Mouse (Mus musculus) limb, embryonic 10.5 days (tissue): ENCODE measurements around the gene Myzap. TPM values are rescaled to one million over a fixed set of nuclear protein-coding genes. Genes with fewer than 3 reads are reported as not detected.

Experiments
- DNase-seq: peaks from one replicate; pipeline ENCODE4 v3.0.0-alpha.2; 2017; ENCODE audit warnings: low spot score
- H3K27ac ChIP-seq: fragments of 300-500 bp; sonication (generic); 2 replicates; pipeline ENCODE4 v1.5.1; 2016; ENCODE audit warnings: mild to moderate bottlenecking
- H3K27me3 ChIP-seq: fragments of 300-500 bp; sonication (generic); 2 replicates; pipeline ENCODE4 v1.6.1; 2016; ENCODE audit warnings: low read depth, mild to moderate bottlenecking; ENCODE audit not compliant: poor library complexity, severe bottlenecking
- H3K36me3 ChIP-seq: fragments of 300-500 bp; sonication (generic); 2 replicates; pipeline ENCODE4 v1.6.1; 2016; ENCODE audit warnings: mild to moderate bottlenecking, moderate library complexity
- H3K4me1 ChIP-seq: fragments of 300-500 bp; sonication (generic); 2 replicates; pipeline ENCODE4 v1.6.1; 2016
- H3K4me3 ChIP-seq: fragments of 300-500 bp; sonication (generic); 2 replicates; pipeline ENCODE4 v1.5.1; 2016; ENCODE audit warnings: mild to moderate bottlenecking, moderate library complexity
- H3K9me3 ChIP-seq: fragments of 300-500 bp; sonication (generic); replicated peaks from 2 replicates; pipeline ENCODE4 v1.6.1; 2016; ENCODE audit warnings: mild to moderate bottlenecking
- WGBS: fragments of 180-500 bp; shearing (Covaris S2); methylation state at CpG from one replicate; pipeline ENCODE4 v1.1.7; 2016; 5-methylcytosine and 5-hydroxymethylcytosine counted together
- polyA plus RNA-seq: library from polyadenylated mRNA; unstranded; fragments of >200 nt; fragmentation: Nextera tagmentation; extraction: Ambion mirVana; gene quantifications from 2 replicates; pipeline ENCODE4 v1.2.1, GENCODE M21; 2016

Gene Myzap
- polyA plus RNA-seq, 1 experiment from 2014 or later: 5.8 TPM

DNA sequence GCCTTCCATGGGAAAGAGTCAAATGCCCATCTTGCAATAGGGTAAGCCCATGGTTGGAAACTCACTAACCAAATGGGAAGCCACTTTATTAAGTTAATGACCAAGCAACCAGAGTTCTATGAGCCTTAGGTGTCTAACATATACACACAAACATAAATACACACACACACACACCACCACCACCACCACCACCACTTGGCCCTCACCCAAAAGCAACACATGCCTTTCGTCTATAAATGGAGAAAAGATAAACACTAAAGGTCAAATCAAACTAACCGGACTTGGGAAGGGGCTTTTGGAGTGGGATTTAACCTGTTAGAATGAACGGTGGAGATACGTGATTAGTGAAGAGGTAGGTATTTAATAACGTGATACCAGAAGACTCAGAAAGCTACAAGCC lies 1.1 kb downstream of the Myzap start:
- WGBS: 77% methylated on average over 5 of the region's 5 CpGs
- Histone ChIP-seq H3K27ac (no peak overlapping the region), H3K4me1 (peaks cover 14% of the 10 kb centered on the region), H3K9me3 (no peaks in the 10 kb centered on the region), H3K27me3 (peaks cover 25% of the 10 kb centered on the region), H3K36me3 (no peaks in the 10 kb centered on the region), H3K4me3 (peak overlapping the region; percentile 63; the same call in 1 of the 2 replicates)
- DNase-seq: no peak

DNA sequence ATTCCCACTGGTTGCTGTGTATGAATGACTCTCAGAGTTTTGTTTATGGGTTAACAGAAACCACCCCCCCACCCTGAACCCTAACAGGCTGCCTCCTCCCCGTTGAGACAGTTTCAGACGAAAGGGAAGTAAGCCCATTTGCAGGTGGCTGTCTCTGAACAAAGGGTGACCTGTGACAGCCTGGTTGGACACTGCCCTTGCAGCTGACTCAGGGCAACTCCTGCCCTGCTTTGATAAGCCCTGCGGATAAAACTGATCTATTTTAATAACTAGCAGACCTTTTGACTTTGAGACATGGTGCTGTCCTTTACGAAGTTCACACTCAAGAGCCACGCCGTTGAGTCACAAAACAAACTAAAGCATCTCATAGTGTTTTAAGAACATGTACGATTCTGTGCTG lies 2.4 kb downstream of the Myzap start:
- no peaks in the 10 kb centered on the region for H3K9me3 ChIP-seq
- H3K4me3 ChIP-seq: no peak overlapping the region
- 84% methylated on average over 7 of the region's 7 CpGs for WGBS

GRCm38 (mm10) chr9:71588930-71589592 lies 3.1 kb downstream of the Myzap start:
- Histone ChIP-seq H3K36me3 (no peaks in the 10 kb centered on the region), H3K4me1 (peaks cover 14% of the 10 kb centered on the region), H3K27ac (no peak overlapping the region), H3K4me3 (no peak overlapping the region), H3K27me3 (peaks cover 25% of the 10 kb centered on the region), H3K9me3 (no peaks in the 10 kb centered on the region)
- DNase-seq: no peak
- 88% methylated on average over 2 of the region's 2 CpGs for WGBS

More for the DNA sequence above, 2.4 kb downstream of the Myzap start:
- H3K27ac ChIP-seq: no peak overlapping the region
- H3K4me1 ChIP-seq: peaks cover 14% of the 10 kb centered on the region
- DNase-seq: no peak
- H3K36me3 ChIP-seq: no peaks in the 10 kb centered on the region
- H3K27me3 ChIP-seq: peaks cover 25% of the 10 kb centered on the region

DNA sequence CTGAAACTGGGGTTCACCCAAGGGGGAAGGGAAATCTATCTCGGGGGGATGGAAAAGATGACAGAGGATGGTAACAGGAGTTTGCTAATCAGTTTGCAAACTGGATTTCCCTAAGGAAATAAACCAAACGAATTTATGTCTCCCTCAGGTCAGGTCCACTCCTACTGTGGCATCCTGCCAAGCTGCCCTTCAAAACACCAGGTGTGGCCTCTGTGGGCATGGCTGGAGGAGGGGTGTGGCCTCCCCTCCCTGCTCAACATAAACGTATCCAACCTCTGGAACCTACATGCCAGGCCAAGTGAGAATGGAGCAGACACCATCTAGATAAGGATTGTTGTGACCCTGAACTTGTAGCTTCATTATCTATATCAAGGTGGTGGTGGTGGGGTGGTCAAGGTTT lies 5.8 kb downstream of the Myzap start:
- DNase-seq: no peak
- no peaks in the 10 kb centered on the region for H3K9me3 ChIP-seq

GRCm38 (mm10) chr9:71582771-71583170 lies 9.4 kb downstream of the Myzap start:
- H3K27me3 ChIP-seq: no peaks in the 10 kb centered on the region
- no peaks in the 10 kb centered on the region for H3K36me3 ChIP-seq
- no peak overlapping the region for H3K27ac ChIP-seq
- H3K9me3 ChIP-seq: no peaks in the 10 kb centered on the region
- no peak overlapping the region for H3K4me3 ChIP-seq
- peaks cover 5% of the 10 kb centered on the region; the same call in 1 of the 2 replicates for H3K4me1 ChIP-seq
- WGBS: 79% methylated on average over 1 of the region's 1 CpGs
- no peak for DNase-seq

More for the DNA sequence above, 5.8 kb downstream of the Myzap start:
- no peaks in the 10 kb centered on the region for H3K36me3 ChIP-seq
- peaks cover 11% of the 10 kb centered on the region for H3K27me3 ChIP-seq
- H3K4me1 ChIP-seq: no peaks in the 10 kb centered on the region
- no peak overlapping the region for H3K4me3 ChIP-seq
- H3K27ac ChIP-seq: no peak overlapping the region
- WGBS: 71% methylated on average over 3 of the region's 3 CpGs

DNA sequence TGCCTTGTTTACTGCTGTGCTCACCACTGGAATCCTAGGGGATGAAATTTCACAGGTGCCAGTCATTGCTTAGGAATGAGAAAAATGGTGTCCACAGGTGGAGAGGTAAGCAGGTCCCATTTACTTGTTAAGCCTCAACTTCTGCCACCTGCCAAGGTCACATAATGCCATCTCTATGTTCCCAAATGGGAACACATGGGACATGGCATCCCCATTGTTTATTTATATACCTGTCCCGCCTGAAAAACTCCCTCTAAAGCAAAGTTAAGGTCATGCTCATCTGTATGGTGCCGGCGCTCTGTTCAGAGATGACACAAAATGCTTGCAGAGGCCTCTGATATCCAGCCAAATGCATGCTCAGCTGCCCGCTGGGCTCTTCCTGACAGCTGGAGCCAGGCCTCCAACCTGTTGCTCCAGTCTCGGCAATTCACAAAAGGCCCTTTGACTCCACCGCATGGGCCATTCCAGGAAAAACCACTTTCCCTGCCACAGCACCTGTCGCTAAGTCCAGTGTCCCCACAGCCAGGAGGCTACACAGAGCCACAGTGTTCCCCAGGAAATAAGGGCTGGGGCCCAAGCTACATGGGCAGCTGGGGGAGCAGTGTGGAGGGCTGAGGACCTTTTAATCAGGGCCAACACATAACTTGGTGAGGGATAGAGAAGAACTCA lies 13.1 kb downstream of the Myzap start:
- no peak overlapping the region for H3K4me3 ChIP-seq
- H3K27ac ChIP-seq: no peak overlapping the region
- no peaks in the 10 kb centered on the region for H3K36me3 ChIP-seq
- H3K27me3 ChIP-seq: no peaks in the 10 kb centered on the region
- WGBS: 76% methylated on average over 7 of the region's 7 CpGs
- H3K9me3 ChIP-seq: no peaks in the 10 kb centered on the region
- no peak for DNase-seq
- H3K4me1 ChIP-seq: peaks cover 5% of the 10 kb centered on the region; the same call in 1 of the 2 replicates

DNA sequence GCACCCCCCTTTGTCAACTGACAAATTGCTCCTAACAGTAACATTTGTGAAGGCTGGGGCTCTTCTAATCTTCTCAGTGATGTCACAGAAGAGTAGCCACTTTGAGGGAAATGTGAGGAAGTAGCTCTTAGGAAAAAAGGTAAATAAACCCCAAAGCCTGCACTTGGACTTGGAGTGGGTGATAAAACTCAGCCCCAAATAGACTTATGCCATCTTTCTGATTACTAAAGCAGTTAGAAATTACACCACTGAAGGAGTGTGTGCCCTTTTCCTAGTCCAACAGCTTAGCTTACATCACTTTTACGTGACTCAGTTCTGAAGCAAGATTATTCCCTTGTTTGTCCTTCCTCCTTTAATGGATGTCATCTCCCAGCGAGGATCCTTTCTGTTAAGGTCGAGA lies 17.7 kb downstream of the Myzap start:
- Histone ChIP-seq H3K36me3 (no peaks in the 10 kb centered on the region), H3K27me3 (no peaks in the 10 kb centered on the region), H3K4me3 (no peak overlapping the region), H3K9me3 (no peaks in the 10 kb centered on the region), H3K4me1 (peaks cover 17% of the 10 kb centered on the region), H3K27ac (no peak overlapping the region)
- 81% methylated on average over 3 of the region's 3 CpGs for WGBS
- no peak for DNase-seq

GRCm38 (mm10) chr9:71573771-71574340 lies 18.3 kb downstream of the Myzap start:
- 85% methylated on average over 6 of the region's 6 CpGs for WGBS
- Histone ChIP-seq H3K27ac (no peak overlapping the region), H3K4me3 (no peak overlapping the region), H3K36me3 (no peaks in the 10 kb centered on the region), H3K9me3 (no peaks in the 10 kb centered on the region), H3K4me1 (peaks cover 12% of the 10 kb centered on the region), H3K27me3 (no peaks in the 10 kb centered on the region)
- DNase-seq: no peak

DNA sequence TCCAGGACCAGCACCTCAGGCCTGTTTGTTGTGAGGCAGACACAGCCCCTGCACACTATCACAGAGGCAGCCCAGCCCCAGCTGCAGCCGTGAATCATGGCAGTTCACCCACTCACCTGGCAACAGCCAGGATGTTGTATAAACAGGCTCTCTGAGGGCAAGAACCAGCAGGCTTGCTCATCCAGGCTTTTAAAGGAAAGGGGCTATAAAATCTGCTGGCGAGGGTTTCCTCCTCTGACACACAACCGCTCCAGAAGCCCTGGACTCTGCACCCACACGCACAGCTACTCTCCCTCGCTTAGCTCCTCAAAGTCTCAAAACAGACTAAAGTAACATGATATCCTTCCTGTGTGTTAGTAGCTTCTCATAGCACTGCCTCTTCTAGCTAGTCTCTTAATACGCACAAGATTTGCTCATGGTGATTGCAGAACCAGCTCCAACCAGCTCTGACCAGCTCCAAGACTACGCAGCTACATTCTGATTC lies 21.0 kb downstream of the Myzap start:
- Histone ChIP-seq H3K27me3 (no peaks in the 10 kb centered on the region), H3K36me3 (no peaks in the 10 kb centered on the region), H3K27ac (peak overlapping the region; percentile 50; the same call in 1 of the 2 replicates), H3K9me3 (no peaks in the 10 kb centered on the region), H3K4me3 (no peak overlapping the region), H3K4me1 (peaks cover 24% of the 10 kb centered on the region)
- DNase-seq: no peak
- WGBS: 49% methylated on average over 7 of the region's 7 CpGs

DNA sequence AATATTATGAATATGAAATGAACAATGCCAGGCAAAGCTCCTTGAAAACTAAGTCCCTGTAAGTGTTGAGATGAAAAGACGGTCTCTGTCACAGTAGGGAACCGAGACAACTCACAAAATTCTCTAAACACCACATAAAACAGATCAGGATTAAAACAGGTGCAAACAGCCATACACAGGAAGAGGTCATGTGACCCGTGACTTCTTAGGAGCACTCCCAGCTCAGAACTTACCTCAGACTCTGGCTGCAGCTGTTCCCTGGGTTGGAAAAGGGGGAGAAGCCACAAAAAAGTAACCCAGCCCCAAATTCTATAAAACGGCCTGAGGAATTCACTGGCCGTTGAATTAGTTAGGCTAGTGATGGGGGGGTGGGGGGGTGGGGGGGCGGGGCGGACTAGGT lies 22.0 kb downstream of the Myzap start:
- peaks cover 24% of the 10 kb centered on the region for H3K4me1 ChIP-seq

DNA sequence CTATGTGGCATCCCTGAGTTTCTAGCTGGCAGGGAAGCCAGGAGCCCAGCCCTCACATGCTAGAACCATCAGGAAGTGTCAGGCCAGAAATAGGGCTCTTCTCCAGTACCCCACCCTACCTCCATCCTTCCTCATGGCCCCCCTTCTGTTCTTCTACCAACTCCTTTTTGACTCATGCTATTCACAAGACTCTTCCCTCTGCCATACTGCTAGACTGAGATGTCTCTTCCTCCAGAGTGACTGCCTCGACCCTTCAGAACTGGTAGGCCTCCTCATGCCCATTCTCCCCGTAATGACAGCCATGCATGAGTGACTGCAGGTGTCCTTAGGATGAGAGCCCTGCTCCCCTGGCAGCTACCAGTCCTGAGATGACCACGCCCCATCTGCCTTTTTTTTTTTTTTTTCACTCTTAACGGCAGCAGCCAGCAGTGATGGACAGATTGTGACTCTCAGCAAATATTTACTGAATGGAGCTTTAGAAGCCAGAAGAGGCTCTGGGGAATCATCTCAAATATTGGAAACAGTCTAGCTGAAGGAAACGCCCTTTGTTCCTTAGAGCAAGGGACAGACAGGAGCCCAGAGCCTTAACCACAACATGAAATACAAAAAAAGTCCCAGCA lies 23.7 kb downstream of the Myzap start:
- Histone ChIP-seq H3K9me3 (no peaks in the 10 kb centered on the region), H3K27me3 (no peaks in the 10 kb centered on the region), H3K27ac (no peak overlapping the region), H3K4me1 (peaks cover 24% of the 10 kb centered on the region), H3K4me3 (no peak overlapping the region), H3K36me3 (no peaks in the 10 kb centered on the region)
- no peak for DNase-seq
- WGBS: 54% methylated on average over 5 of the region's 5 CpGs

More for the DNA sequence above, 22.0 kb downstream of the Myzap start:
- Histone ChIP-seq H3K27me3 (no peaks in the 10 kb centered on the region), H3K4me3 (no peak overlapping the region), H3K27ac (no peak overlapping the region), H3K36me3 (no peaks in the 10 kb centered on the region), H3K9me3 (no peaks in the 10 kb centered on the region)
- WGBS: 73% methylated on average over 7 of the region's 7 CpGs
- DNase-seq: no peak

DNA sequence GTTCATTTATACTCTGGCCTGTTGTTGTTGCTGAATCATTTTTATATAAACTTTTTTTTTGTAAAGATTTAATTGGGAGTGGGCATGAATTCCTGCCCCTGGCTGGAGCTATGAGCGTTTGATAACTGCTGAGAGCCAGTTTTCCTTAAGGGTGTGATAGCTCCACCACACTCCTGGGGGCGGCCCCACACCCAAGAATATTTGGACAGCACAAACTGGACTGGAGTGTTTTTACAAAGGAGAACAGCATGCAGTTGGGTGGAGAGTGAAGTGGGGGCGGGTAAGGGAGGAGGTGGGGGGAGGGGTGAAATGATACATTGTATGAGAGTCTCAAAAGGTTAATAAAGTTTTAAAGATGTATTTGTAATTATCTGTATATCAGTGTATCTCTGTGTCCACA lies 24.8 kb downstream of the Myzap start:
- H3K4me3 ChIP-seq: no peak overlapping the region
- WGBS: 85% methylated on average over 3 of the region's 3 CpGs

GRCm38 (mm10) chr9:71566763-71567162 lies 25.4 kb downstream of the Myzap start:
- no peak overlapping the region for H3K27ac ChIP-seq
- DNase-seq: no peak
- 24% methylated on average over 4 of the region's 4 CpGs for WGBS

More for the DNA sequence above, 24.8 kb downstream of the Myzap start:
- Histone ChIP-seq H3K27ac (no peak overlapping the region), H3K4me1 (peaks cover 24% of the 10 kb centered on the region), H3K9me3 (no peaks in the 10 kb centered on the region), H3K36me3 (no peaks in the 10 kb centered on the region), H3K27me3 (no peaks in the 10 kb centered on the region)
- no peak for DNase-seq

More at GRCm38 (mm10) chr9:71566763-71567162, 25.4 kb downstream of the Myzap start:
- no peak overlapping the region for H3K4me3 ChIP-seq
- peaks cover 24% of the 10 kb centered on the region for H3K4me1 ChIP-seq
- H3K36me3 ChIP-seq: no peaks in the 10 kb centered on the region
- H3K9me3 ChIP-seq: no peaks in the 10 kb centered on the region
- H3K27me3 ChIP-seq: no peaks in the 10 kb centered on the region
